Mouse (Mus musculus) brain, embryonic 14.5 days (tissue): ENCODE measurements at regions not wholly inside any gene's neighbourhood (a gene's known extent, or its start where the extent isn't known, plus 50 kb on each side); places are given as distances from the start of the nearest gene placed in this dataset.

Source experiments
- CTCF ChIP-seq: fragments of 200-500 bp; IDR thresholded peaks from 2 replicates; pipeline ENCODE4 v1.5.1; 2012; ENCODE audit warnings: inconsistent platforms, mild to moderate bottlenecking, moderate library complexity, borderline replicate concordance; ENCODE audit not compliant: insufficient read depth, insufficient read length; ENCODE audit errors: extremely low read depth
- POLR2A ChIP-seq: fragments of 200-500 bp; IDR thresholded peaks from 2 replicates; pipeline ENCODE4 v1.6.1; 2012; ENCODE audit warnings: mild to moderate bottlenecking, inconsistent platforms, borderline replicate concordance; ENCODE audit not compliant: poor library complexity, insufficient read depth, insufficient read length, severe bottlenecking; ENCODE audit errors: extremely low read depth

- TF ChIP-seq CTCF (no peak), POLR2A (no peak)
Measured at GRCm38 (mm10) chr13:58735577-58735976, 70.8 kb upstream of the Ntrk2 start.
